Mouse (Mus musculus) ES-E14 (cell line): ENCODE measurements around the gene Ring1. TPM values are rescaled to one million over a fixed set of nuclear protein-coding genes. Genes with fewer than 3 reads are reported as not detected.
A peak's percentile ranks its signal among the peaks of the same experiment; 100 is the strongest.

Experiments
- DNase-seq: peaks from one replicate; pipeline ENCODE4 v3.0.0-alpha.2; 2013; ENCODE audit warnings: low read depth, low spot score
- H3K27ac ChIP-seq: 2 replicates; pipeline ENCODE4 v1.5.1; 2012; ENCODE audit warnings: low read depth, mild to moderate bottlenecking, low read length, moderate library complexity, mixed read lengths; ENCODE audit not compliant: poor library complexity, insufficient read depth, severe bottlenecking
- H3K36me3 ChIP-seq: 2 replicates; pipeline ENCODE4 v1.6.1; 2012; ENCODE audit warnings: mild to moderate bottlenecking, low read length, moderate library complexity, mixed read lengths; ENCODE audit not compliant: control insufficient read depth, poor library complexity, insufficient read depth, severe bottlenecking
- H3K4me1 ChIP-seq, 2 experiments: fragments of 150-350 bp in 1 of 2; sonication (generic) in 1 of 2; 2 replicates each; pipeline ENCODE4 v1.6.1; 2012; ENCODE audit warnings: low read length in 2 of 2, mild to moderate bottlenecking in 1 of 2, mixed read lengths in 1 of 2; ENCODE audit not compliant: control insufficient read depth in 2 of 2, insufficient read depth in 2 of 2, poor library complexity in 1 of 2
- H3K4me3 ChIP-seq, 2 experiments: fragments of 150-350 bp in 1 of 2; sonication (generic) in 1 of 2; 2 replicates each; pipeline ENCODE4 v1.5.1; 2012; ENCODE audit warnings: low read length in 2 of 2, low read depth in 1 of 2, mild to moderate bottlenecking in 1 of 2, mixed read lengths in 1 of 2; ENCODE audit not compliant: insufficient read depth in 1 of 2, poor library complexity in 1 of 2, severe bottlenecking in 1 of 2
- H3K9ac ChIP-seq: 2 replicates; pipeline ENCODE4 v1.6.1; 2012; ENCODE audit warnings: low read depth, mild to moderate bottlenecking, low read length, mixed read lengths; ENCODE audit not compliant: poor library complexity, insufficient read depth, severe bottlenecking
- H3K9me3 ChIP-seq: fragments of 150-350 bp; sonication (generic); 2 replicates; pipeline ENCODE4 v1.6.1; 2012; ENCODE audit warnings: low read depth, mild to moderate bottlenecking, low read length; ENCODE audit not compliant: control insufficient read depth, insufficient read depth
- CHD2 ChIP-seq: IDR thresholded peaks from 2 replicates; pipeline ENCODE4 v1.6.1; 2014; ENCODE audit warnings: mild to moderate bottlenecking, low read depth, low read length, inconsistent platforms
- HCFC1 ChIP-seq: IDR thresholded peaks from 2 replicates; pipeline ENCODE4 v1.6.1; 2012; ENCODE audit warnings: low read length, inconsistent platforms, borderline replicate concordance; ENCODE audit not compliant: insufficient read depth
- MAFK ChIP-seq: IDR thresholded peaks from 2 replicates; pipeline ENCODE4 v1.6.1; 2014; ENCODE audit warnings: mild to moderate bottlenecking, low read depth, low read length, inconsistent platforms; ENCODE audit not compliant: insufficient read depth
- ZC3H11A ChIP-seq: IDR thresholded peaks from 2 replicates; pipeline ENCODE4 v1.6.1; 2012; ENCODE audit warnings: low read depth, mild to moderate bottlenecking, inconsistent platforms, low read length, borderline replicate concordance
- ZNF384 ChIP-seq: IDR thresholded peaks from 2 replicates; pipeline ENCODE4 v1.6.1; 2012; ENCODE audit warnings: low read depth, low read length, inconsistent platforms
- in situ Hi-C, 2 experiments: fragments of 600-800 bp; cut with MboI; formaldehyde crosslinking; loops; one replicate each; pipeline ENCODE4 v1.15.1; 2025; ENCODE audit warnings: low sequenced_read_pairs in 2 of 2, inconsistent platforms in 1 of 2; ENCODE audit not compliant: unreplicated experiment in 2 of 2
- total RNA-seq: library from RNA; depleted of rRNA; stranded (reverse); fragments of 300-350 nt; gene quantifications from 2 replicates; pipeline ENCODE4 v1.2.3, GENCODE M21; 2012

Ring1 gene
- total RNA-seq, 1 experiment: 5.6 TPM

- peak overlapping the region; percentile 27; the same call in 1 of the 2 replicates for H3K9ac ChIP-seq
- no peaks in the 10 kb centered on the region for H3K9me3 ChIP-seq
- in situ Hi-C loops: no loop called here
- peaks cover 5 to 13% of the 10 kb centered on the region in 2 experiments; a peak in 3 of 4 replicates for H3K4me1 ChIP-seq
- peak overlapping the region in 1 of 2 experiments; percentile 14; a peak in 1 of 4 replicates for H3K4me3 ChIP-seq
- no peaks in the 10 kb centered on the region; the same call in 1 of the 2 replicates for H3K36me3 ChIP-seq
- no peak for DNase-seq
- TF ChIP-seq CHD2 (no peak), ZNF384 (no peak), ZC3H11A (no peak), MAFK (no peak), HCFC1 (no peak)
- peak overlapping the region; percentile 8; the same call in 1 of the 2 replicates for H3K27ac ChIP-seq
Observed at GRCm38 (mm10) chr17:33980181-33981035, 44.1 kb downstream of the Ring1 start.

DNA sequence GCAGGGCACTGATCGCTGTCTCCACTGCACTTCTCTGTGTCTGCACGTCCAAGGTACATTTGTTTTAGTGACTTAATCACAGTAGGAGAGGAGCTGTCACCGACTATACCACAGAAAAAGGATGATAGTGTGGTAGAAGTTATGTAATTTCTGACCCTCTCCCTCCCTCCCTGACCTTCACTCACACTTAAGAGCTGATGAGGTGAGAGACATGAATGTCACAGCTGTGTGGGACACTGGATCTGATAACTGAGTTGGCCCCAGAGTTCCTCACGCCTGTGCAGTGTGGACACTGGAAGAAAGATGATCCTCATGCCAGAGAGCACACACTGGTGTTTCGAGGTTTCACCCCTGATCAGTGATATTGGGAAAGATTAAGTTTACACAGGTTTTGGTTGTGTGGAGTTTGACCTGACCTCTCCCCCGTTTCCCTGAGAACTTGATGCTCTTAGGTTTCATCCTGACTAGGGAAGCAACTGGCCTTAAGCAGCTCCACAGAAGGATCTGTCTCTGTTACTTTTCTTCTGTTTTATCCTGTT lies 44.9 kb downstream of the Ring1 start:
- Histone ChIP-seq H3K9me3 (no peaks in the 10 kb centered on the region), H3K4me3 (no peak overlapping the region), H3K36me3 (no peaks in the 10 kb centered on the region; the same call in 1 of the 2 replicates), H3K4me1 (peaks cover 5 to 13% of the 10 kb centered on the region in 2 experiments; a peak in 3 of 4 replicates), H3K27ac (no peak overlapping the region), H3K9ac (no peak overlapping the region)
- TF ChIP-seq CHD2 (no peak), ZC3H11A (no peak), MAFK (no peak), ZNF384 (no peak), HCFC1 (no peak)
- in situ Hi-C loops: no loop called here
- no peak for DNase-seq

- Histone ChIP-seq H3K4me1 (peaks cover 5 to 13% of the 10 kb centered on the region in 2 experiments; a peak in 3 of 4 replicates), H3K9ac (peak overlapping the region; percentile 72), H3K36me3 (no peaks in the 10 kb centered on the region; the same call in 1 of the 2 replicates), H3K27ac (no peak overlapping the region), H3K4me3 (peak overlapping the region; percentile 80 to 83), H3K9me3 (no peaks in the 10 kb centered on the region)
- TF ChIP-seq ZC3H11A: no peak
- TF ChIP-seq CHD2: no peak
- no peak for DNase-seq
- in situ Hi-C loops: no loop called here
Observed at GRCm38 (mm10) chr17:33978631-33979031, 45.8 kb downstream of the Ring1 start.

DNA sequence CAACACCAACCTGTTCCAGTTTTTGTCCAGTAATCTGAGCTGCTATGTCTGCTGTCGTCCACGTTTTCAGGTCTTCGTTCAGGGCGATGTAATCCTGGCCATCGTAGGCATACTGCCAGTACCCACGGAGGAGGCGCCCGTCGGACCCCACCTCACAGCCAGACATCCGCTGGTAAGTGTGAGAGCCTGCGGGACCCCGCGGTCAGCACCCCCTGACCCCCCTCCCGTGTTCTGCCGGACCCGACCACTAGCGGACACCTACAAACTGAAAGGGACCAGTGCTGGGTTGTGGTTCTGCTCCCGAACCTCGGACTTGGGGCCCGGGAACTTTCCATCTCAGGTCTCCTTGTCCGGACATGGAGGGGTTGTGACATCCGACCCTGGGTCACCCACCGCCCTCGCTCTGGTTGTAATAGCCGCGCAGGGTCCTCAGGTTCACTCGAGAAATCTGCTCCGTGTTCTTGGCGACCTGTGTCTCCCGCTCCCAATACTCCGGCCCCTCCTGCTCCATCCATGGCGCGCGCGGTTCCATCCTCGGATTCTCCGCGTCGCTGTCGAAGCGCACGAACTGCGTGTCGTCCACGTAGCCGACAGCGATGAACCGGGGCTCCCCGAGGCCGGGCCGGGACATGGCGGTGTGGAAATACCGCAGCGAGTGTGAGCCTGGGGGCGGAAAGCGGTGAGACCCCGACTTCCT lies 46.5 kb downstream of the Ring1 start:
- Histone ChIP-seq H3K9me3 (no peaks in the 10 kb centered on the region), H3K27ac (no peak overlapping the region), H3K9ac (peak overlapping the region; percentile 72), H3K4me3 (peak overlapping the region; percentile 80 to 83), H3K4me1 (peaks cover 5 to 13% of the 10 kb centered on the region in 2 experiments; a peak in 3 of 4 replicates), H3K36me3 (no peaks in the 10 kb centered on the region; the same call in 1 of the 2 replicates)
- TF ChIP-seq MAFK: no peak
- TF ChIP-seq CHD2: no peak
- TF ChIP-seq ZNF384: no peak
- no peak for DNase-seq
- in situ Hi-C loops: no loop called here
